Comparison of ENCODE assay signal across 12 mouse cellular contexts in the genomic region with DNA sequence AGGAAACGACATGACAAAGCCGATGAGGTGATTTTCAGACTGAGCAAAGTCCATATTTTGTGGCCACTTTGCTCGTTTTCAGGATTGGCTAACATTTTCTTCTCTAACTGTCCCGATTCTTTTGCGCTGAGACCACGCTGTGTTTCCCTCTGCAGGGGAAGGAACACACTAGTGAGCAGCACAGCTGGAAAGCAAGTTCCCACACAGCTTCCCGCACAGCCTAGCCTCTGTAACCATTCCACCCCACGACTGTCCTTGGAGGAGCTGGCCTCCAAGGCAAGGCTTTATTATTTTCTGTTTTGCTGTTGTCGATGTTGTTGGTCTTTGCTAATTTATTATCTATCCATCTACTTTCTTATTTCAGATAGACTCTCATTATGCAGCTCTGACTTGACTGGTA. TPM values are rescaled to one million over a fixed set of nuclear protein-coding genes. Genes with fewer than 3 reads are reported as not detected.
DNase-seq lines count a peak whose midpoint lies in the region; ATAC-seq lines count a peak whose summit lies in the region.
"Had no signal": no experiment of that assay in that cellular context is flagged by ENCODE, and none has a peak within 500 bp of the region (broad histone marks: within the 10 kb centered on the region; RNA-seq: fewer than 3 reads in every experiment).

No protein-coding gene starts in this region.

- no peak overlapping the region for H3K4me3 ChIP-seq in forebrain, embryonic 10.5 days
- no peak overlapping the region for H3K4me3 ChIP-seq in forebrain, embryonic 11.5 days (ENCODE audit: low read depth, low read length)
- H3K4me3 ChIP-seq in hindbrain, embryonic 13.5 days: no peak overlapping the region
- H3K4me3 ChIP-seq in hindbrain, embryonic 14.5 days (replicated peaks; ENCODE audit: low read length): no peak overlapping the region
- H3K4me3 ChIP-seq in midbrain, embryonic 14.5 days (replicated peaks; ENCODE audit: low read depth, low read length): no peak overlapping the region
- no peak overlapping the region for H3K4me3 ChIP-seq in midbrain, embryonic 13.5 days (replicated peaks)
- H3K4me3 ChIP-seq in stomach, embryonic 16.5 days (replicated peaks; ENCODE audit: low read length): no peak overlapping the region

- no peaks in the 10 kb centered on the region for H3K9me3 ChIP-seq in forebrain, embryonic 10.5 days
- H3K9me3 ChIP-seq in forebrain, embryonic 11.5 days (ENCODE audit: control insufficient read depth, low read length): no peaks in the 10 kb centered on the region
- no peaks in the 10 kb centered on the region for H3K9me3 ChIP-seq in hindbrain, embryonic 13.5 days
- no peaks in the 10 kb centered on the region for H3K9me3 ChIP-seq in hindbrain, embryonic 14.5 days (ENCODE audit: control insufficient read depth, low read length)
- H3K9me3 ChIP-seq in midbrain, embryonic 14.5 days (ENCODE audit: control insufficient read depth, low read length): no peaks in the 10 kb centered on the region
- H3K9me3 ChIP-seq in midbrain, embryonic 13.5 days: no peaks in the 10 kb centered on the region
- no peaks in the 10 kb centered on the region for H3K9me3 ChIP-seq in stomach, embryonic 16.5 days (replicated peaks; ENCODE audit: control insufficient read depth, low read length)

- 55% methylated on average over 9 of the region's 9 CpGs for WGBS in forebrain, embryonic 10.5 days
- 50% methylated on average over 9 of the region's 9 CpGs for WGBS in forebrain, embryonic 11.5 days
- WGBS in hindbrain, embryonic 13.5 days: 58% methylated on average over 9 of the region's 9 CpGs
- 40% methylated on average over 9 of the region's 9 CpGs for WGBS in hindbrain, embryonic 14.5 days
- WGBS in midbrain, embryonic 14.5 days: 52% methylated on average over 9 of the region's 9 CpGs
- WGBS in midbrain, embryonic 13.5 days: 52% methylated on average over 9 of the region's 9 CpGs
- 36% methylated on average over 9 of the region's 9 CpGs for WGBS in stomach, embryonic 16.5 days

- H3K9ac ChIP-seq in forebrain, embryonic 11.5 days (ENCODE audit: low read length): no peak overlapping the region
- H3K9ac ChIP-seq in hindbrain, embryonic 13.5 days: no peak overlapping the region
- H3K9ac ChIP-seq in hindbrain, embryonic 14.5 days: no peak overlapping the region
- H3K9ac ChIP-seq in midbrain, embryonic 14.5 days (replicated peaks; ENCODE audit: low read length): no peak overlapping the region
- H3K9ac ChIP-seq in midbrain, embryonic 13.5 days (replicated peaks): no peak overlapping the region
- no peak overlapping the region for H3K9ac ChIP-seq in stomach, embryonic 16.5 days (ENCODE audit: low read length)

- no peak for ATAC-seq in forebrain, embryonic 11.5 days (replicated peaks; ENCODE audit: low FRiP score)
- no peak for ATAC-seq in hindbrain, embryonic 13.5 days (ENCODE audit: low FRiP score)
- no peak for ATAC-seq in hindbrain, embryonic 14.5 days (ENCODE audit: low FRiP score)
- ATAC-seq in midbrain, embryonic 14.5 days (ENCODE audit: low FRiP score, low TSS enrichment): no peak
- no peak for ATAC-seq in midbrain, embryonic 13.5 days
- ATAC-seq in stomach, embryonic 16.5 days (ENCODE audit: insufficient read depth, low FRiP score): no peak

- no peaks in the 10 kb centered on the region for H3K36me3 ChIP-seq in forebrain, embryonic 10.5 days (replicated peaks)
- H3K36me3 ChIP-seq in forebrain, embryonic 11.5 days (ENCODE audit: control insufficient read depth, insufficient read depth, low read length): no peaks in the 10 kb centered on the region
- H3K36me3 ChIP-seq in hindbrain, embryonic 13.5 days: no peaks in the 10 kb centered on the region
- no peaks in the 10 kb centered on the region for H3K36me3 ChIP-seq in hindbrain, embryonic 14.5 days (replicated peaks; ENCODE audit: control insufficient read depth, insufficient read depth)
- H3K36me3 ChIP-seq in midbrain, embryonic 14.5 days (ENCODE audit: control insufficient read depth, insufficient read depth, low read length): no peaks in the 10 kb centered on the region
- no peaks in the 10 kb centered on the region for H3K36me3 ChIP-seq in midbrain, embryonic 13.5 days
- no peaks in the 10 kb centered on the region for H3K36me3 ChIP-seq in stomach, embryonic 16.5 days (ENCODE audit: control insufficient read depth, insufficient read depth, low read length)

- H3K27ac ChIP-seq in forebrain, embryonic 10.5 days: peak overlapping the region; percentile 58; the same call in 1 of the 2 replicates
- H3K27ac ChIP-seq in forebrain, embryonic 11.5 days (ENCODE audit: low read depth, low read length): no peak overlapping the region
- H3K27ac ChIP-seq in hindbrain, embryonic 13.5 days: peak overlapping the region; percentile 78
- H3K27ac ChIP-seq in hindbrain, embryonic 14.5 days: no peak overlapping the region
- H3K27ac ChIP-seq in midbrain, embryonic 14.5 days (replicated peaks; ENCODE audit: low read depth, low read length): 0 out of 2 replicates have a peak overlapping the region, but pooled peaks have one; percentile 26
- H3K27ac ChIP-seq in midbrain, embryonic 13.5 days: no peak overlapping the region
- peak overlapping the region; percentile 83 for H3K27ac ChIP-seq in stomach, embryonic 16.5 days (ENCODE audit: low read length)

- peaks cover 22% of the 10 kb centered on the region for H3K4me1 ChIP-seq in forebrain, embryonic 10.5 days
- H3K4me1 ChIP-seq in forebrain, embryonic 11.5 days (replicated peaks; ENCODE audit: control insufficient read depth, insufficient read depth, low read length): no peaks in the 10 kb centered on the region
- H3K4me1 ChIP-seq in hindbrain, embryonic 13.5 days (replicated peaks): 0 out of 2 replicates have a peak, but pooled peaks cover 10% of the 10 kb centered on the region
- H3K4me1 ChIP-seq in hindbrain, embryonic 14.5 days (replicated peaks; ENCODE audit: control insufficient read depth, insufficient read depth, low read length): no peaks in the 10 kb centered on the region
- H3K4me1 ChIP-seq in midbrain, embryonic 14.5 days (ENCODE audit: control insufficient read depth, insufficient read depth, low read length): no peaks in the 10 kb centered on the region
- H3K4me1 ChIP-seq in midbrain, embryonic 13.5 days (replicated peaks): peaks cover 12% of the 10 kb centered on the region; the same call in 1 of the 2 replicates
- peaks cover 20% of the 10 kb centered on the region; the same call in 1 of the 2 replicates for H3K4me1 ChIP-seq in stomach, embryonic 16.5 days (ENCODE audit: control insufficient read depth, insufficient read depth, low read length)

- no peak for DNase-seq in forebrain, embryonic 10.5 days (ENCODE audit: extremely low spot score, low spot score)
- DNase-seq in forebrain, embryonic 11.5 days (ENCODE audit: low spot score): no peak
- no peak for DNase-seq in hindbrain, embryonic 14.5 days (ENCODE audit: low spot score)
- DNase-seq in midbrain, embryonic 14.5 days: no peak
- DNase-seq in right cerebral cortex, adult 18-20 months: no peak
- DNase-seq: cerebellum, adult 2 months; thymus, adult 18-20 months had no signal

- H3K27me3 ChIP-seq in forebrain, embryonic 10.5 days (ENCODE audit: poor library complexity, severe bottlenecking): peaks cover 12% of the 10 kb centered on the region; the same call in 1 of the 2 replicates
- H3K27me3 ChIP-seq in forebrain, embryonic 11.5 days (ENCODE audit: control insufficient read depth, insufficient read depth, low read length): no peaks in the 10 kb centered on the region
- H3K27me3 ChIP-seq in hindbrain, embryonic 13.5 days: no peaks in the 10 kb centered on the region
- no peaks in the 10 kb centered on the region for H3K27me3 ChIP-seq in hindbrain, embryonic 14.5 days (ENCODE audit: control insufficient read depth, insufficient read depth, low read length)
- H3K27me3 ChIP-seq in midbrain, embryonic 14.5 days (ENCODE audit: control insufficient read depth, insufficient read depth, low read length): no peaks in the 10 kb centered on the region
- H3K27me3 ChIP-seq in midbrain, embryonic 13.5 days: no peaks in the 10 kb centered on the region
- H3K27me3 ChIP-seq in stomach, embryonic 16.5 days (ENCODE audit: control insufficient read depth, insufficient read depth, low read length): no peaks in the 10 kb centered on the region

- no peak overlapping the region for H3K4me2 ChIP-seq in forebrain, embryonic 11.5 days (ENCODE audit: low read depth, low read length, severe bottlenecking)
- no peak overlapping the region for H3K4me2 ChIP-seq in hindbrain, embryonic 13.5 days
- H3K4me2 ChIP-seq in hindbrain, embryonic 14.5 days (replicated peaks): no peak overlapping the region
- no peak overlapping the region for H3K4me2 ChIP-seq in midbrain, embryonic 14.5 days (ENCODE audit: low read length)
- H3K4me2 ChIP-seq in midbrain, embryonic 13.5 days (replicated peaks): no peak overlapping the region
- H3K4me2 ChIP-seq in stomach, embryonic 16.5 days (ENCODE audit: low read depth, low read length): no peak overlapping the region
- H3K4me2 ChIP-seq: midbrain, embryonic 11.5 days had no signal

RNA-seq across cellular contexts. Expression of a gene that starts 27.4 kb away (rescaled TPM):
- polyA plus RNA-seq in forebrain, embryonic 10.5 days (2016; fragmentation: Nextera tagmentation; extraction: Ambion mirVana): 2.0 and 3.4 TPM in 2 replicates
- polyA plus RNA-seq in forebrain, embryonic 11.5 days (2014; fragmentation: Nextera tagmentation; extraction: Ambion mirVana): 1.4 and 2.8 TPM in 2 replicates
- 0.82 and 1.2 TPM in 2 replicates for polyA plus RNA-seq in hindbrain, embryonic 13.5 days (2015; fragmentation: Nextera tagmentation; extraction: Ambion mirVana)
- 0.37 TPM in 1 of 2 replicates, not detected in the other for polyA plus RNA-seq in hindbrain, embryonic 14.5 days (2014; fragmentation: Nextera tagmentation; extraction: Ambion mirVana)
- 0.34 and 0.57 TPM in 2 replicates for polyA plus RNA-seq in midbrain, embryonic 14.5 days (2014; fragmentation: Nextera tagmentation; extraction: Ambion mirVana)
- polyA plus RNA-seq in midbrain, embryonic 13.5 days (2015; fragmentation: Nextera tagmentation; extraction: Ambion mirVana): 0.58 TPM in 1 of 2 replicates, not detected in the other
- polyA plus RNA-seq in stomach, embryonic 16.5 days (2015; fragmentation: Nextera tagmentation; extraction: Ambion mirVana): 4.9 and 6.3 TPM in 2 replicates
- polyA plus RNA-seq: cerebellum, adult 2 months; small intestine, adult 2 months had no signal

RNA-seq across cellular contexts. Expression of a gene that starts 57.1 kb away (rescaled TPM):
- polyA plus RNA-seq in forebrain, embryonic 10.5 days (2016; fragmentation: Nextera tagmentation; extraction: Ambion mirVana): 7.4 and 7.9 TPM in 2 replicates
- polyA plus RNA-seq in forebrain, embryonic 11.5 days (2014; fragmentation: Nextera tagmentation; extraction: Ambion mirVana): 8.7 and 10.2 TPM in 2 replicates
- 3.4 and 4.0 TPM in 2 replicates for polyA plus RNA-seq in hindbrain, embryonic 13.5 days (2015; fragmentation: Nextera tagmentation; extraction: Ambion mirVana)
- 4.4 and 4.5 TPM in 2 replicates for polyA plus RNA-seq in hindbrain, embryonic 14.5 days (2014; fragmentation: Nextera tagmentation; extraction: Ambion mirVana)
- polyA plus RNA-seq in midbrain, embryonic 14.5 days (2014; fragmentation: Nextera tagmentation; extraction: Ambion mirVana): 2.6 and 4.1 TPM in 2 replicates
- polyA plus RNA-seq in midbrain, embryonic 13.5 days (2015; fragmentation: Nextera tagmentation; extraction: Ambion mirVana): 3.7 and 4.4 TPM in 2 replicates
- 9.9 and 10.3 TPM in 2 replicates for polyA plus RNA-seq in stomach, embryonic 16.5 days (2015; fragmentation: Nextera tagmentation; extraction: Ambion mirVana)

Comparison
In these comparisons a context has a peak if more than half of its experiments do, and no peak if none do; other contexts are left out.
1. H3K27ac ChIP-seq: peak in forebrain, embryonic 10.5 days (single experiment), hindbrain, embryonic 13.5 days (single experiment), midbrain, embryonic 14.5 days (single experiment) and stomach, embryonic 16.5 days (single experiment); none in forebrain, embryonic 11.5 days (single experiment), hindbrain, embryonic 14.5 days (single experiment) and midbrain, embryonic 13.5 days (single experiment).